Mouse (Mus musculus): Measurements from ENCODE around the gene Ifi205. TPM values are rescaled to one million over a fixed set of nuclear protein-coding genes. Genes with fewer than 3 reads are reported as not detected.
A peak's percentile ranks its signal among the peaks of the same experiment; 100 is the strongest.
"Not testable (repeated sequence)": the region's sequence is repeated elsewhere in the genome, so short reads cannot be mapped to it uniquely, and the experiment has no call there.

Ifi205 gene
- total RNA-seq (2018; cell fraction: chromatin; rRNA removed), result 1,000 to 10,000 TPM in 6 of 26 experiments, 100 to 1,000 TPM in 15, 10 to 100 TPM in 2, 1 to 10 TPM in 3; 6.2 to 1,635 (median 480) TPM
- total RNA-seq (2018; cell fraction: cytosol; rRNA removed), result 1,000 to 10,000 TPM in 4 of 26 experiments, 100 to 1,000 TPM in 14, 10 to 100 TPM in 8; 14.6 to 1,283 (median 441) TPM
- 1,000 to 10,000 TPM in 5 of 26 experiments, 100 to 1,000 TPM in 16, 10 to 100 TPM in 4, 1 to 10 TPM in 1; 8.2 to 1,286 (median 462) TPM for total RNA-seq (2018; cell fraction: nucleus; rRNA removed)
- 33.0 to 58.3 TPM (median 40.1 TPM) in 3 replicates for polyA plus RNA-seq (2018)

- Histone ChIP-seq H3K36me3 (ENCODE audit: inconsistent target) (peaks cover 6% of the 10 kb centered on the region; the same call in 1 of the 2 replicates), H3K79me2 (ENCODE audit: inconsistent target) (peaks cover 35% of the 10 kb centered on the region; the same call in 1 of the 2 replicates), H3K27ac (no peak within 1 kb of the TSS), H3K4me3 (ENCODE audit: inconsistent target) (no peak within 1 kb of the TSS)
- WGBS (ENCODE audit: missing documents), result 27% methylated on average over 1 of the region's 1 CpGs
Measured at GRCm38 (mm10) chr1:174031698-174032097, at the start of gene Ifi205. TSS of gene Ifi205 (minus strand) at chr1:174031810.

DNA sequence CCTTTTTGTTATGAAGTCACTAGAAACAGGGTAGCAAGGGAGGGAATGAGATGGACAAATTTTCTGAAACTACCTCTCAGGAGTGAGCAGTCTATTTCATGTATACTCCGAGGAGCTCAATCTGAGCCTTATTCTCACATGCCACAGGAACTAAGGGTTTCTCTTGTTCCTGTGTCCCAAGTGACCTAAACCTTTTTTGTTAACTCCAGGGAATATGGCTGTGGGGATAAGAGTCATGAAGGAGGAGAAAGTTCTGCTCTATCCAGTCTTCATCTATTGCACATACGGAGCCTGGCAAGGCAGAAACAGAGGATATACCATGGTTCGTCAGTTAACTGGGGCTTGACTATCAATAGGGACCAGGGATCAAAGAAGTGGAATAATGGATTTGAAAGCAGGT, 34.7 kb upstream of the Ifi205 start, which contains the start of gene Olfr430:
Gene Olfr430, plus strand, starts transcription at position 301 of the 400 bp plus-strand sequence.
- Histone ChIP-seq H3K4me3 (ENCODE audit: inconsistent target) (no peak within 1 kb of the TSS), H3K27ac (no peak within 1 kb of the TSS), H3K79me2 (ENCODE audit: inconsistent target) (no peaks in the 10 kb centered on the region), H3K36me3 (ENCODE audit: inconsistent target) (no peaks in the 10 kb centered on the region)
- WGBS (ENCODE audit: missing documents), result 95% methylated on average over 3 of the region's 3 CpGs

GRCm38 (mm10) chr1:174055248-174055647, 23.6 kb upstream of the Ifi205 start:
- H3K79me2 ChIP-seq (ENCODE audit: inconsistent target), result no peaks in the 10 kb centered on the region
- WGBS (ENCODE audit: missing documents), result 50% methylated on average over 2 of the region's 2 CpGs
- H3K4me3 ChIP-seq (ENCODE audit: inconsistent target), result no peak overlapping the region
- no peaks in the 10 kb centered on the region for H3K36me3 ChIP-seq (ENCODE audit: inconsistent target)
- no peak overlapping the region for H3K27ac ChIP-seq

- 31% methylated on average over 3 of the region's 3 CpGs for WGBS (ENCODE audit: missing documents)
- H3K79me2 ChIP-seq (ENCODE audit: inconsistent target), result no peaks in the 10 kb centered on the region
- H3K36me3 ChIP-seq (ENCODE audit: inconsistent target), result no peaks in the 10 kb centered on the region
- H3K4me3 ChIP-seq (ENCODE audit: inconsistent target), result no peak overlapping the region
- H3K27ac ChIP-seq, result peak overlapping the region; percentile 19; the same call in 1 of the 2 replicates
Measured at GRCm38 (mm10) chr1:174052981-174053380, 21.4 kb upstream of the Ifi205 start.

- 80% methylated on average over 5 of the region's 5 CpGs for WGBS (ENCODE audit: missing documents)
- no peak overlapping the region for H3K27ac ChIP-seq
- H3K79me2 ChIP-seq (ENCODE audit: inconsistent target), result no peaks in the 10 kb centered on the region
- no peaks in the 10 kb centered on the region for H3K36me3 ChIP-seq (ENCODE audit: inconsistent target)
- H3K4me3 ChIP-seq (ENCODE audit: inconsistent target), result no peak overlapping the region
Measured at GRCm38 (mm10) chr1:174051931-174052536, 20.4 kb upstream of the Ifi205 start.

- Histone ChIP-seq H3K79me2 (ENCODE audit: inconsistent target) (no peaks in the 10 kb centered on the region), H3K27ac (no peak overlapping the region), H3K4me3 (ENCODE audit: inconsistent target) (no peak overlapping the region), H3K36me3 (ENCODE audit: inconsistent target) (no peaks in the 10 kb centered on the region)
- 88% methylated on average over 4 of the region's 4 CpGs for WGBS (ENCODE audit: missing documents)
Measured at GRCm38 (mm10) chr1:174051515-174051914, 19.9 kb upstream of the Ifi205 start.

DNA sequence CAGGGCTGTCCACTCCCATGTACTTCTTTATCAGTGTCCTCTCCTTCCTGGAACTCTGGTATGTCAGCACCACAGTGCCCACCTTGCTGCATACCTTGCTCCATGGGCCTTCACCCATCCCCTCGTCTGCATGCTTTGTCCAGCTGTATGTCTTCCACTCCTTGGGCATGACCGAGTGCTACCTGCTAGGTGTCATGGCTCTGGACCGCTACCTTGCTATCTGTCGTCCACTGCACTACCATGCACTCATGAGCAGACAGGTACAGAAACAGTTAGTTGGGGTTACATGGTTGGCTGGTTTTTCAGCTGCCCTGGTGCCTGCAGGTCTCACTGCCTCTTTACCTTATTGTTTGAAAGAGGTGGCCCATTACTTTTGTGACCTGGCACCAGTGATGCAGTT, 18.9 kb upstream of the Ifi205 start:
- WGBS (ENCODE audit: missing documents), result 94% methylated on average over 4 of the region's 4 CpGs
- H3K36me3 ChIP-seq (ENCODE audit: inconsistent target), result no peaks in the 10 kb centered on the region
- no peaks in the 10 kb centered on the region for H3K79me2 ChIP-seq (ENCODE audit: inconsistent target)
- no peak overlapping the region for H3K4me3 ChIP-seq (ENCODE audit: inconsistent target)
- no peak overlapping the region for H3K27ac ChIP-seq

DNA sequence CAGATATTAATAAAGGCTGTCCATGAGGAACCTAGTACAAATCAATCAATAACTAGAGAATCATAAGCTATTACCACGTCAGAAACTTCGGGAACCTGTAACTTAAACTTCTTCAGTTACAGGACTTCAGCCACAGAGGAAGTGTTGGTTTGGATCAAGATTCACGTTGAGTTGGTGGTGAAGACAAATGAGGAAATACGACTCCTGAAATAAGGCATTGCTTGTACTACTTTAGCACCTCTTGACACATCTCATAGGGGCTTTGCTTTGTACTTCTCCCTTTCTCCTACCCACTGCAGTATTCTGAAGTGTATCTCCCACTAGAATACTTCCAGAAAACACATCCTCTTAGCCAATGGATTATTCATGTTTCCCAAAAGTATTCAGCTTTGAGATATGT, 17.7 kb upstream of the Ifi205 start:
- not testable (repeated sequence) for H3K4me3 ChIP-seq (ENCODE audit: inconsistent target); H3K27ac ChIP-seq; H3K79me2 ChIP-seq (ENCODE audit: inconsistent target); H3K36me3 ChIP-seq (ENCODE audit: inconsistent target)
- WGBS (ENCODE audit: missing documents), result 8% methylated on average over 3 of the region's 4 CpGs

GRCm38 (mm10) chr1:174048893-174049292, 17.3 kb upstream of the Ifi205 start, which contains the start of gene Olfr432:
TSS of gene Olfr432 (plus strand) at chr1:174049205.
- Histone ChIP-seq H3K79me2 (ENCODE audit: inconsistent target) (no peaks in the 10 kb centered on the region), H3K36me3 (ENCODE audit: inconsistent target) (no peaks in the 10 kb centered on the region), H3K4me3 (ENCODE audit: inconsistent target) (no peak within 1 kb of the TSS), H3K27ac (no peak within 1 kb of the TSS)
- WGBS (ENCODE audit: missing documents), result 69% methylated on average over 2 of the region's 2 CpGs

DNA sequence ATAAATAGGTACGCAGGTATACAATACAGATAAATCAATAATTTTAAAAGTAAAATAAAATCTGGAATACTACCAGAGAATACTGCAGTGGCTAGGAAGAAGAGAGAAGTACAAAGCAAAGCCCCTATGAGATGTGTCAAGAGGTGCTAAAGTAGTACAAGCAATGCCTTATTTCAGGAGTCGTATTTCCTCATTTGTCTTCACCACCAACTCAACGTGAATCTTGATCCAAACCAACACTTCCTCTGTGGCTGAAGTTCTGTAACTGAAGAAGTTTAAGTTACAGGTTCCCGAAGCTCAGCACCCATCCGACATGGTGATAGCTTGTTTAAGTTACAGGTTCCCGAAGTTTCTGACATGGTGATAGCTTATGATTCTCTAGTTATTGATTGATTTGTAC, 16.6 kb upstream of the Ifi205 start:
- 27% methylated on average over 5 of the region's 6 CpGs for WGBS (ENCODE audit: missing documents)
- H3K4me3 ChIP-seq (ENCODE audit: inconsistent target), result not testable (repeated sequence)

DNA sequence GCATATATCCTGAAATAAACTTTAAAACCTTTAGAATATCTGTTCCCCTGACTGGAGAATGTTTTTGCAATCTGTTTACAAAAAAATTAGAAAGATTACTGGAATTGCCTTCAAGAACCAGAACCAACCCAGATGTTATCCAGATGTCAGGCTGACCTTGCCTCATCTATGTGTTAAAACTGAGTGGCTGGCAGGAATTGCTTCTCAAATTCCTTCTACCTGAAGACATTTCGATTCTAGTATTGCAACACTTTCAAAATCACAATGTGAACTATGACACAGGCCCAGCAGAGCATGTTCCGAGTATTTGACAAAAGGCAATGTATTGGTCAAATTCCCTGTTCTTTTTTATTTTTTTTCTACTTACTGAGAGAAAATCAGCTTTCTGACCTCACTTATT, 12.8 kb upstream of the Ifi205 start:
- Histone ChIP-seq H3K36me3 (ENCODE audit: inconsistent target) (no peaks in the 10 kb centered on the region), H3K79me2 (ENCODE audit: inconsistent target) (no peaks in the 10 kb centered on the region), H3K4me3 (ENCODE audit: inconsistent target) (no peak overlapping the region), H3K27ac (no peak overlapping the region)
- 79% methylated on average over 2 of the region's 2 CpGs for WGBS (ENCODE audit: missing documents)

More for the DNA sequence above, 16.6 kb upstream of the Ifi205 start:
- H3K36me3 ChIP-seq (ENCODE audit: inconsistent target); H3K79me2 ChIP-seq (ENCODE audit: inconsistent target); H3K27ac ChIP-seq: not testable (repeated sequence)

DNA sequence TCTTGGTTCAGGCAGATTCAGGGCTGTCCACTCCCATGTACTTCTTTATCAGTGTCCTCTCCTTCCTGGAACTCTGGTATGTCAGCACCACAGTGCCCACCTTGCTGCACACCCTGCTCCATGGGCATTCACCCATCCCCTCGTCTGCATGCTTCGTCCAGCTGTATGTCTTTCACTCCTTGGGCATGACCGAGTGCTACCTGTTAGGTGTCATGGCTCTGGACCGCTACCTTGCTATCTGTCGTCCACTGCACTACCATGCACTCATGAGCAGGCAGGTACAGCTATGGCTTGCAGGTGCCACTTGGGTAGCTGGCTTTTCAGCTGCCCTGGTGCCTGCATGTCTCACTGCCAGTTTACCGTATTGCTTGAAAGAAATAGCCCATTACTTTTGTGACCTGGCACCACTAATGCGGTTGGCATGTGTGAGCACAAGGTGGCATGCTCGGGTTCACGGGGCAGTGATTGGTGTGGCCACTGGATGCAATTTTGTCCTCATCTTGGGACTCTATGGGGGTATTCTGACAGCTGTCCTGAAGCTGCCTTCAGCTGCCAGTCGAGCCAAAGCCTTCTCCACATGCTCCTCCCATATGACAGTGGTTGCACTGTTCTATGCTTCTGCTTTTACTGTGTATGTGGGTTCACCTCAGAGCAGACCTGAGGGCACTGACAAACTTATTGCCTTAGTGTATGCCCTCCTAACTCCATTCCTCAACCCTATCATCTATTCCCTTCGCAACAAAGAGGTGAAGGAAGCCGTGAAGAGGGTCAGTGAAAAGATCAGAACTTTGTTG, 10.7 kb upstream of the Ifi205 start:
- not testable (repeated sequence) for H3K4me3 ChIP-seq (ENCODE audit: inconsistent target); H3K79me2 ChIP-seq (ENCODE audit: inconsistent target); H3K36me3 ChIP-seq (ENCODE audit: inconsistent target); H3K27ac ChIP-seq
- 79% methylated on average over 12 of the region's 12 CpGs for WGBS (ENCODE audit: missing documents)

- no peak within 1 kb of the TSS for H3K4me3 ChIP-seq (ENCODE audit: inconsistent target)
- no peaks in the 10 kb centered on the region for H3K79me2 ChIP-seq (ENCODE audit: inconsistent target)
- peak within 1 kb of the TSS; percentile 52 for H3K27ac ChIP-seq
- no peaks in the 10 kb centered on the region for H3K36me3 ChIP-seq (ENCODE audit: inconsistent target)
- WGBS (ENCODE audit: missing documents), result 25% methylated on average over 7 of the region's 7 CpGs
Measured at GRCm38 (mm10) chr1:174040523-174041177, 9.0 kb upstream of the Ifi205 start, which contains the start of gene Olfr433. TSS of gene Olfr433 (plus strand) at chr1:174040705.

DNA sequence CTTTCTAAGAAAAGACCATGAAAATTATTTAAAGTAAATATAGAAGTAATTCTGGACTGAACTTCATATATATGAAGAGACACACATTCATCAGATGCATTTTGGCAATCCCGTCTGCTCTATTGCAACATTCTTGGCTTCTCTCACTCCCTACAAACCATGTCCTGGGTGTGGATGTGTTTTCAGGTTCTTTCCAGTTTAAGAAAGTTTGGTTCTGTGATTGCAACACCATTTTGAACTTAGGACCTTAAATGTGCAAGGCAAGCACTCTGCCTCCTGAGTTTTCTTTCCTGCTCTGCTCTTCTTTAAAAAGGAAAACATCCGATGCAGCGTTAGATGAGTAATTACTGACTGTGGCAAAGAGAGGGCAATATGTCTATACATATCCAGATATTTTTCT, 6.9 kb upstream of the Ifi205 start:
- no peak overlapping the region for H3K4me3 ChIP-seq (ENCODE audit: inconsistent target)
- no peaks in the 10 kb centered on the region for H3K79me2 ChIP-seq (ENCODE audit: inconsistent target)
- no peak overlapping the region for H3K27ac ChIP-seq
- 31% methylated on average over 3 of the region's 3 CpGs for WGBS (ENCODE audit: missing documents)
- H3K36me3 ChIP-seq (ENCODE audit: inconsistent target), result no peaks in the 10 kb centered on the region

All from macrophage (primary cell).